Mouse (Mus musculus): ENCODE measurements around the gene Patj. TPM values are rescaled to one million over a fixed set of nuclear protein-coding genes. Genes with fewer than 3 reads are reported as not detected.

Patj gene
- polyA plus RNA-seq, 1 experiment: 124 TPM

- WGBS: 84% methylated on average over 6 of the region's 6 CpGs
- H3K27me3 ChIP-seq (ENCODE audit: control insufficient read depth, insufficient read depth, low read length): no peaks in the 10 kb centered on the region
- H3K27ac ChIP-seq (ENCODE audit: insufficient read depth, low read length): no peak overlapping the region
- TF ChIP-seq POLR2A (IDR thresholded peaks at IDR 0.05; ENCODE audit: borderline replicate concordance, insufficient read depth, low read length) (no peak), CTCF (IDR thresholded peaks at IDR 0.05; ENCODE audit: borderline replicate concordance, insufficient read depth, low read depth, low read length) (no peak)
- DNase-seq: no peak
- peaks cover 26% of the 10 kb centered on the region for H3K4me1 ChIP-seq (ENCODE audit: control insufficient read depth, insufficient read depth, low read length)
- no peak overlapping the region for H3K4me3 ChIP-seq (replicated peaks; ENCODE audit: insufficient read depth, low read depth, low read length)
Measured at GRCm38 (mm10) chr4:98564196-98564865, 168.7 kb downstream of the Patj start.

GRCm38 (mm10) chr4:98566741-98567140 is 171.2 kb downstream of the Patj start:
- no peak for TF ChIP-seq CTCF (IDR thresholded peaks at IDR 0.05; ENCODE audit: borderline replicate concordance, insufficient read depth, low read depth, low read length)
- TF ChIP-seq POLR2A (IDR thresholded peaks at IDR 0.05; ENCODE audit: borderline replicate concordance, insufficient read depth, low read length): no peak
- 77% methylated on average over 6 of the region's 6 CpGs for WGBS
- H3K27me3 ChIP-seq (ENCODE audit: control insufficient read depth, insufficient read depth, low read length): no peaks in the 10 kb centered on the region

GRCm38 (mm10) chr4:98567457-98567856 is 171.9 kb downstream of the Patj start:
- no peaks in the 10 kb centered on the region for H3K27me3 ChIP-seq (ENCODE audit: control insufficient read depth, insufficient read depth, low read length)
- H3K27ac ChIP-seq (ENCODE audit: insufficient read depth, low read length): no peak overlapping the region; the same call in 1 of the 2 replicates
- TF ChIP-seq POLR2A (IDR thresholded peaks at IDR 0.05; ENCODE audit: borderline replicate concordance, insufficient read depth, low read length) (no peak), CTCF (IDR thresholded peaks at IDR 0.05; ENCODE audit: borderline replicate concordance, insufficient read depth, low read depth, low read length) (no peak)
- H3K4me3 ChIP-seq (replicated peaks; ENCODE audit: insufficient read depth, low read depth, low read length): no peak overlapping the region
- H3K4me1 ChIP-seq (ENCODE audit: control insufficient read depth, insufficient read depth, low read length): peaks cover 22% of the 10 kb centered on the region
- WGBS: 92% methylated on average over 9 of the region's 9 CpGs
- peak in 1 of 2 experiments; percentile 10 for DNase-seq

More at GRCm38 (mm10) chr4:98566741-98567140, 171.2 kb downstream of the Patj start:
- DNase-seq: peak in 1 of 2 experiments; percentile 22
- Histone ChIP-seq H3K27ac (ENCODE audit: insufficient read depth, low read length) (no peak overlapping the region), H3K4me3 (replicated peaks; ENCODE audit: insufficient read depth, low read depth, low read length) (no peak overlapping the region), H3K4me1 (ENCODE audit: control insufficient read depth, insufficient read depth, low read length) (peaks cover 23% of the 10 kb centered on the region)

DNA sequence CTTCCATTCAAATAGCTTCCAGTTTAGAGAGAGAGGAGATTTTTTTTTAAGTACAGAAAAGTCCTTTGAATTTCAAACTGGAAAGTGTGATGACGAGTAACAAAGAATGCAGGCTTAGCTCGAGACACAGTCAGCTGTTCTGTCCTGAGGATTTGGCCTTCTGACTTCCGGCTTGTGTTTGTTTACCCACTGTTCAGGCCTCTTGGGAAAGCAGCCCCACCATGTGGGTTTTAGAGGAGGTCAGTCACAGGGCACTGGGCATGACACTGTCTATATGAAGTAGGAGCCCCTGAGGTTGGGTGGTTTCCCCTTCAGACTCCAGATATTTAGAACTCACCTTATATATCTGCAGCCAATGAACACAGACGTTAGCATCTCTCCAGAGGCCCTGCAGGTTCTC is 174.3 kb downstream of the Patj start:
- Histone ChIP-seq H3K4me3 (replicated peaks; ENCODE audit: insufficient read depth, low read depth, low read length) (no peak overlapping the region), H3K4me1 (ENCODE audit: control insufficient read depth, insufficient read depth, low read length) (peaks cover 10% of the 10 kb centered on the region), H3K27me3 (ENCODE audit: control insufficient read depth, insufficient read depth, low read length) (no peaks in the 10 kb centered on the region), H3K27ac (ENCODE audit: insufficient read depth, low read length) (no peak overlapping the region)
- no peak for DNase-seq
- WGBS: 64% methylated on average over 4 of the region's 4 CpGs
- TF ChIP-seq CTCF (IDR thresholded peaks at IDR 0.05; ENCODE audit: borderline replicate concordance, insufficient read depth, low read depth, low read length): no peak
- TF ChIP-seq POLR2A (IDR thresholded peaks at IDR 0.05; ENCODE audit: borderline replicate concordance, insufficient read depth, low read length): no peak

DNA sequence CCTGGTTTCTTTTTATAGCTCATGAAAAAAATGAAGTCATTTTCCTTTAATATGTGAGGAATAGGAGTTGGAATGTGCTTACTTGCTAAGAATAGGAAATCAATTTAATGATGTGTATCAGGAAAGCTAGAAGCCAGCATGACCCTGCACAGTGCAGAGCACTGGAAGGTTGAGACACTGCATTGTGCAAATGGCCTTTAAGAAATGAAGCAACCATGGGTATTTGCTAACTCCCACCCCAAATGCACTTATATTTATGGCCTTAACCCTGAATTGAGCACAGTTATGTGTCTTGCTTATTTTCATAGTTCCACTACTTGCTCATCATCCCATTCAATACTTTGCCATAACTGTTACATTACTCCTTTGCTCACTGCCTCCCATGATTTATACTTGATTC is 181.7 kb downstream of the Patj start:
- Histone ChIP-seq H3K27me3 (ENCODE audit: control insufficient read depth, insufficient read depth, low read length) (no peaks in the 10 kb centered on the region), H3K4me3 (replicated peaks; ENCODE audit: insufficient read depth, low read depth, low read length) (no peak overlapping the region), H3K4me1 (ENCODE audit: control insufficient read depth, insufficient read depth, low read length) (peaks cover 4% of the 10 kb centered on the region), H3K27ac (ENCODE audit: insufficient read depth, low read length) (no peak overlapping the region; the same call in 1 of the 2 replicates)
- TF ChIP-seq POLR2A (IDR thresholded peaks at IDR 0.05; ENCODE audit: borderline replicate concordance, insufficient read depth, low read length): no peak
- TF ChIP-seq CTCF (IDR thresholded peaks at IDR 0.05; ENCODE audit: borderline replicate concordance, insufficient read depth, low read depth, low read length): no peak
- no peak for DNase-seq

DNA sequence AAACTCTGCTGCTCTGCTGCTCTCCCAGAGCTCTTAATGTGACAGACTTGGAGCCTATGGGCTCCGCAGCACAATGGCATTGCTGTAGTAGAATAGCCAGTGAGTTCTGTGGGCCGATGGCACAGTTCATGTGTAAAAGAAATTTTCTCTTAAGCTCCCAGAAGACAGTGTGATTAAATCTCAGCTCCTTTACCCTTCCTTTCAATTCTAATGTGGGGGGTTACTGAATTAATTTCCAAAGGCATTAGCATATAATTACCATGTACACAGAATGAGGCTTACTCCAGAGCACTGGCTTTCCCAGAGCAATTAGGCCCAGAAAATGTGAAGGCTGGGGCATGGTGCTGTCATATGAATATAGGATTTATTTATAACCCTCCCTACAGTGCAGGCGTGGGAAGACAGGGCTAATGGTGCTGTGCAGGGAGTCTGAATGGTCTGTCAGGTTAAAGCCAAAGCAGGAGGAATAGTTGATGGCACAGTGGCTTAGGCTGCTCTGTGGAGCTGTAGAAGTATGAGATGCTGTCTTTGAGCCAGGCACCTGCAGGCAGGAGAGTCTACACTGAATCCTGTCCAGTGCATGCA is 182.5 kb downstream of the Patj start:
- H3K27ac ChIP-seq (ENCODE audit: insufficient read depth, low read length): peak overlapping the region; percentile 3; the same call in 1 of the 2 replicates
- peak; percentile 54 to 72 for DNase-seq
- WGBS: 39% methylated on average over 3 of the region's 3 CpGs

GRCm38 (mm10) chr4:98581456-98581855 is 185.9 kb downstream of the Patj start:
- peak in 1 of 2 experiments; percentile 4 for DNase-seq
- TF ChIP-seq POLR2A (IDR thresholded peaks at IDR 0.05; ENCODE audit: borderline replicate concordance, insufficient read depth, low read length): no peak
- no peak for TF ChIP-seq CTCF (IDR thresholded peaks at IDR 0.05; ENCODE audit: borderline replicate concordance, insufficient read depth, low read depth, low read length)
- H3K27ac ChIP-seq (ENCODE audit: insufficient read depth, low read length): no peak overlapping the region
- H3K4me1 ChIP-seq (ENCODE audit: control insufficient read depth, insufficient read depth, low read length): peaks cover 16% of the 10 kb centered on the region
- H3K27me3 ChIP-seq (ENCODE audit: control insufficient read depth, insufficient read depth, low read length): no peaks in the 10 kb centered on the region
- no peak overlapping the region for H3K4me3 ChIP-seq (replicated peaks; ENCODE audit: insufficient read depth, low read depth, low read length)
- WGBS: 29% methylated on average over 8 of the region's 8 CpGs

More for the DNA sequence above, 182.5 kb downstream of the Patj start:
- Histone ChIP-seq H3K4me1 (ENCODE audit: control insufficient read depth, insufficient read depth, low read length) (peaks cover 5% of the 10 kb centered on the region), H3K4me3 (replicated peaks; ENCODE audit: insufficient read depth, low read depth, low read length) (no peak overlapping the region), H3K27me3 (ENCODE audit: control insufficient read depth, insufficient read depth, low read length) (no peaks in the 10 kb centered on the region)
- TF ChIP-seq POLR2A (IDR thresholded peaks at IDR 0.05; ENCODE audit: borderline replicate concordance, insufficient read depth, low read length) (no peak), CTCF (IDR thresholded peaks at IDR 0.05; ENCODE audit: borderline replicate concordance, insufficient read depth, low read depth, low read length) (no peak)

DNA sequence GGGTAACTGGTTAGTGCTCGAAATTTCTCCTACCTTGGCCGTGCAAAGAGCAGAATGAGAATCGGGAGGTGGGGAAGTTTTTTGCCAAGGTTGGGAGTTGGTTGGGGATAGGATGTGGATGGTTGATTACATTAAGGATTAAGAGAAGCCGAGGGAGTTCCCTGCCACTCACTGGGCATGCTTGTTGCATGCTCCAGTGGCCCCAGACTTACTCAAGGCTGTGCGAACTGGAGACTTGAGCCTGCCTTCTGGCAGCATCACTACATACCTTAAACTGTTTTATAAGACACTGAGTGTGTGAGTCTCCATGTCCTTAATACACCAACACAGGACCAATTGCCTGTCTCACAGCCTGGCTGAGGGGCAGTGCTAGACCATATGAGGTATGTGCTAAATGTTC is 188.4 kb downstream of the Patj start:
- 52% methylated on average over 5 of the region's 5 CpGs for WGBS
- DNase-seq: peak in 1 of 2 experiments; percentile 14
- Histone ChIP-seq H3K27me3 (ENCODE audit: control insufficient read depth, insufficient read depth, low read length) (no peaks in the 10 kb centered on the region), H3K4me3 (replicated peaks; ENCODE audit: insufficient read depth, low read depth, low read length) (no peak overlapping the region), H3K27ac (ENCODE audit: insufficient read depth, low read length) (no peak overlapping the region), H3K4me1 (ENCODE audit: control insufficient read depth, insufficient read depth, low read length) (peaks cover 26% of the 10 kb centered on the region)
- no peak for TF ChIP-seq POLR2A (IDR thresholded peaks at IDR 0.05; ENCODE audit: borderline replicate concordance, insufficient read depth, low read length)
- no peak for TF ChIP-seq CTCF (IDR thresholded peaks at IDR 0.05; ENCODE audit: borderline replicate concordance, insufficient read depth, low read depth, low read length)
